Mouse (Mus musculus) forebrain, embryonic 15.5 days (tissue): ENCODE data around the gene Coro2b. TPM values are rescaled to one million over a fixed set of nuclear protein-coding genes. Genes with fewer than 3 reads are reported as not detected.
"Not testable (repeated sequence)": the region's sequence is repeated elsewhere in the genome, so short reads cannot be mapped to it uniquely, and the experiment has no call there.

Experiments used
- ATAC-seq: fragments of 200-750 bp; cut with Nextera tagmentation; replicated peaks from 2 replicates; pipeline ENCODE4 v1.8.0; 2017; ENCODE audit warnings: mild to moderate bottlenecking, moderate TSS enrichment, moderate library complexity
- H3K27ac ChIP-seq: fragments of 300-500 bp; sonication (generic); replicated peaks from 2 replicates; pipeline ENCODE4 v1.5.1; 2015; ENCODE audit warnings: mild to moderate bottlenecking, inconsistent platforms
- H3K27me3 ChIP-seq: fragments of 300-500 bp; sonication (generic); 2 replicates; pipeline ENCODE4 v1.6.1; 2015; ENCODE audit warnings: inconsistent platforms
- H3K36me3 ChIP-seq: fragments of 300-500 bp; sonication (generic); 2 replicates; pipeline ENCODE4 v1.6.1; 2015; ENCODE audit warnings: mild to moderate bottlenecking, inconsistent platforms
- H3K4me1 ChIP-seq: fragments of 300-500 bp; sonication (generic); 2 replicates; pipeline ENCODE4 v1.6.1; 2015; ENCODE audit warnings: inconsistent platforms
- H3K4me2 ChIP-seq: fragments of 300-500 bp; sonication (generic); replicated peaks from 2 replicates; pipeline ENCODE4 v1.6.1; 2015; ENCODE audit warnings: mild to moderate bottlenecking, inconsistent platforms
- H3K4me3 ChIP-seq: fragments of 300-500 bp; sonication (generic); 2 replicates; pipeline ENCODE4 v1.5.1; 2015; ENCODE audit warnings: mild to moderate bottlenecking, inconsistent platforms
- H3K9ac ChIP-seq: fragments of 300-500 bp; sonication (generic); replicated peaks from 2 replicates; pipeline ENCODE4 v1.6.1; 2015; ENCODE audit warnings: mild to moderate bottlenecking, inconsistent platforms
- H3K9me3 ChIP-seq: fragments of 300-500 bp; sonication (generic); 2 replicates; pipeline ENCODE4 v1.6.1; 2016; ENCODE audit warnings: inconsistent platforms
- WGBS: fragments of 180-500 bp; shearing (Covaris S2); methylation state at CpG from one replicate; pipeline ENCODE4 v1.1.7; 2015; ENCODE audit warnings: mixed read lengths; 5-methylcytosine and 5-hydroxymethylcytosine counted together
- polyA plus RNA-seq: library from polyadenylated mRNA; unstranded; fragments of >200 nt; fragmentation: Nextera tagmentation; extraction: Ambion mirVana; gene quantifications from 2 replicates; pipeline ENCODE4 v1.2.1, GENCODE M21; 2015

Gene Coro2b
- polyA plus RNA-seq, 1 experiment from 2014 or later: 41.0 TPM

GRCm38 (mm10) chr9:62447337-62447736 lies 89.5 kb downstream of the Coro2b start:
- H3K4me1 ChIP-seq, H3K4me3 ChIP-seq, ATAC-seq, H3K27ac ChIP-seq, H3K36me3 ChIP-seq, H3K9ac ChIP-seq, H3K9me3 ChIP-seq, H3K27me3 ChIP-seq, H3K4me2 ChIP-seq: not testable (repeated sequence)
- 96% methylated on average over 7 of the region's 10 CpGs for WGBS

DNA sequence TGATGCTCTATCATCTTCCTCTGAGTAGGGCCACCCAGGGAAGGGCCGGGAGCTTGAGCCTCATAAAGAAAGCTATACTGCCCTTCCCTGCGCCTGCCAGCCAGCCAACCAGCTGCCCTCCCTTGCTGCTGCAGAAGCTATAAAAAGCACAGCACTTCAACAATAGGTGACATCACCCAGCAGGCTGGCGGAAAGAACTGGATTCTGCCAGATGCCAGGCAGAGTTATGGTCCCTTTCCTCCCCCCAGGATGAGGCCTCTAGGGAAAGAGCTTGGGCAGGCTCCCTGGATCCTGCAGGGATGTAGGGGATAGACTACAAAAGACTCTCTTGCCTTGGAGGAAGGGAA lies 98.1 kb downstream of the Coro2b start:
- no peak overlapping the region for H3K4me2 ChIP-seq
- H3K9me3 ChIP-seq: no peaks in the 10 kb centered on the region
- 17% methylated on average over 3 of the region's 3 CpGs for WGBS
- no peaks in the 10 kb centered on the region for H3K36me3 ChIP-seq
- H3K27me3 ChIP-seq: no peaks in the 10 kb centered on the region
- peaks cover 26% of the 10 kb centered on the region for H3K4me1 ChIP-seq
- peak overlapping the region; percentile 85 for H3K27ac ChIP-seq
- peak; percentile 66 for ATAC-seq
- no peak overlapping the region for H3K9ac ChIP-seq
- H3K4me3 ChIP-seq: no peak overlapping the region

GRCm38 (mm10) chr9:62438085-62438754 lies 98.6 kb downstream of the Coro2b start:
- H3K36me3 ChIP-seq: no peaks in the 10 kb centered on the region
- H3K27me3 ChIP-seq: no peaks in the 10 kb centered on the region
- peaks cover 26% of the 10 kb centered on the region for H3K4me1 ChIP-seq
- no peak overlapping the region for H3K4me3 ChIP-seq
- ATAC-seq: no peak; the same call in 1 of the 2 replicates
- WGBS: 74% methylated on average over 5 of the region's 5 CpGs
- no peak overlapping the region for H3K4me2 ChIP-seq
- no peaks in the 10 kb centered on the region for H3K9me3 ChIP-seq
- no peak overlapping the region for H3K9ac ChIP-seq
- peak overlapping the region; percentile 85 for H3K27ac ChIP-seq

GRCm38 (mm10) chr9:62437446-62437845 lies 99.4 kb downstream of the Coro2b start:
- H3K27ac ChIP-seq: no peak overlapping the region
- no peaks in the 10 kb centered on the region for H3K9me3 ChIP-seq
- peaks cover 30% of the 10 kb centered on the region for H3K4me1 ChIP-seq
- H3K27me3 ChIP-seq: no peaks in the 10 kb centered on the region
- H3K36me3 ChIP-seq: no peaks in the 10 kb centered on the region
- H3K4me2 ChIP-seq: no peak overlapping the region
- H3K4me3 ChIP-seq: no peak overlapping the region
- no peak for ATAC-seq
- H3K9ac ChIP-seq: no peak overlapping the region
- 95% methylated on average over 7 of the region's 7 CpGs for WGBS

- H3K27ac ChIP-seq: peak overlapping the region; percentile 68
- 29% methylated on average over 12 of the region's 12 CpGs for WGBS
Measured at GRCm38 (mm10) chr9:62435613-62436318, 101.1 kb downstream of the Coro2b start.

DNA sequence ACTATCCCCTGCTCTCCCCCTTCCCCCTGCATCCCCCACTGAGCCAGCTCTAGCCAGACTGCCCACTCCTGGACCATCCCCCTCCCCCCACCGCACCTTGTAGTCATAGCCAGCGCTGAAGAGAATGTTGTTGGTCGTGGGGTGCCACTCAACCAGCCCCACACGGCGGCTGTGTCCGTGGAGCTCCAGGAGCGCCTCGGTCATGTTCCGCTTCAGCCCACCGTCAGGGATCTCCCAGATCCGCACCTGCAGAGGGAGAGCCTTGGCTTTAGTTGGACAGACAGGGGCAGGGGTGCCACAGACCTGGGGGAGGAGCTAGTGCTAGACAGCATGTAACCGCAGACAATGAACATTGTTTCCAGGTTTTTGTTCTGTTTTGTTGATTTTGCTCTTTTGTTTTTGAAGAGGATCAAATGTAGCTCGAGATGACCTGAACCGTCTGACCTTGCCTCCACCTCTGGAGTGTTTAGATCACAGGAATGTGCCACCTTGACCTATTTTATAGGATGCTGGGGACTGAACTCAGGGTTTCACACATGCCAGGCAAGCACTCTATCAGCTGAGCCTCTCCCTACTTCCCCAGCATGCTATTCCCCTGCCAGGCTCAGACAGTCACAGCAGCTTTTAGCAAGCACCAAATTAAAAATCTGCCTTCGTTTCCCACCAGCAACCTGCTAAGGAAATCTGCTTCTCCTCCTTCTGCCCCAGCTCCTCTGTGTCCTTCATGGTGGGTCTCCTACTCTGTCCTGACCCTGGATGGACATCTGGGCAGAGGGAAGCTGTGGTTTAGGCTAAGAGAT lies 104.4 kb downstream of the Coro2b start:
- Histone ChIP-seq H3K9ac (no peak overlapping the region), H3K4me3 (no peak overlapping the region), H3K9me3 (no peaks in the 10 kb centered on the region), H3K27ac (peak overlapping the region; percentile 19; the same call in 1 of the 2 replicates), H3K4me1 (peaks cover 19% of the 10 kb centered on the region), H3K36me3 (peaks cover 26% of the 10 kb centered on the region), H3K4me2 (no peak overlapping the region), H3K27me3 (no peaks in the 10 kb centered on the region)
- no peak for ATAC-seq
- 60% methylated on average over 15 of the region's 15 CpGs for WGBS

More at GRCm38 (mm10) chr9:62435613-62436318, 101.1 kb downstream of the Coro2b start:
- no peak overlapping the region for H3K4me2 ChIP-seq
- H3K9me3 ChIP-seq: no peaks in the 10 kb centered on the region
- H3K27me3 ChIP-seq: no peaks in the 10 kb centered on the region
- H3K4me3 ChIP-seq: no peak overlapping the region
- no peak overlapping the region for H3K9ac ChIP-seq
- H3K4me1 ChIP-seq: peaks cover 30% of the 10 kb centered on the region
- peaks cover 8% of the 10 kb centered on the region for H3K36me3 ChIP-seq
- ATAC-seq: peak; percentile 55

DNA sequence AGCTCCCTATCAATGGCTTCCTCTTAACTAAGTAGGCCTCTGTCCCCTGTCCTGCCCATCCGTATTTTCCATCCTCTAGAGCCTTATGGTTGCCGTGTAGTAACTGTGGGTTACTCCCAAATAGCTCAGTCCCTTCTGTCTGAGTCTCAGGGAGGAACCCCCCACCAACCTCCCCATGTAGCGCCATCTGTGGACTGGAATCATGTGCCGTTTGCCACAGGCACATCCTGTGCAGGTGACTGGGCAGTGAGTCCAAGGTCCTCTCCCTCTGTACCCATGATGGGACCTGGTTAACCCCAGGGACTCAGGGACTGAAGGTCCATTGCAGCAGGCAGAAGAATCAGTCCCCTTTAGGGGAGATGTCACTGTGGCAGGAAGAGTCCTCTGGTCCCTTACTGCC lies 106.1 kb downstream of the Coro2b start:
- WGBS: 89% methylated on average over 4 of the region's 4 CpGs
- no peak overlapping the region for H3K4me2 ChIP-seq
- no peak overlapping the region for H3K4me3 ChIP-seq
- H3K27me3 ChIP-seq: no peaks in the 10 kb centered on the region
- no peak for ATAC-seq
- H3K9ac ChIP-seq: no peak overlapping the region
- no peak overlapping the region for H3K27ac ChIP-seq
- no peaks in the 10 kb centered on the region for H3K9me3 ChIP-seq
- H3K4me1 ChIP-seq: peaks cover 10% of the 10 kb centered on the region
- H3K36me3 ChIP-seq: peaks cover 35% of the 10 kb centered on the region

- ATAC-seq: no peak
- Histone ChIP-seq H3K9ac (no peak overlapping the region), H3K4me2 (no peak overlapping the region), H3K4me3 (no peak overlapping the region), H3K4me1 (no peaks in the 10 kb centered on the region), H3K27ac (no peak overlapping the region), H3K36me3 (peaks cover 58% of the 10 kb centered on the region), H3K9me3 (no peaks in the 10 kb centered on the region), H3K27me3 (no peaks in the 10 kb centered on the region)
- 85% methylated on average over 8 of the region's 8 CpGs for WGBS
Measured at GRCm38 (mm10) chr9:62427010-62427409, 109.8 kb downstream of the Coro2b start.

DNA sequence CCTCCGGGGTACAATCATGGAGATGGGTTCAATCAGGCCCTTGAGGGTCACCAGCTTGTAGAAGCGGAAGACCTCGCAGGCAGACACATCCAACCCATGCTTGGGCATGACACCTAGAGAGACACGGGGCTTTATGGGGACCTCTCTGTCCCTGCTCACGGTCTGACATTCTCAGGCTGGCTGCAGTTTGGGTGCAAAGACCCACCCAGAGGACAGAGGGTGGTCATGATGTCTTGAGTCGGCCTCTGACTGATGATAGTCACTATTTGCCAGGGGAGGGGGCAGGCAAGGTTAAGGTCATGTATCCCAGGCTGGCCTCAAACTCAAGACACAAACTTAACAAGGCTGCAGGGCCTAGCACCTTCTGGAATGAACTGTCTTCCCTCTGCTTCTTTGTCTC lies 110.3 kb downstream of the Coro2b start:
- no peak for ATAC-seq
- Histone ChIP-seq H3K36me3 (peaks cover 60% of the 10 kb centered on the region), H3K27ac (no peak overlapping the region), H3K4me2 (no peak overlapping the region), H3K4me3 (no peak overlapping the region), H3K9me3 (no peaks in the 10 kb centered on the region), H3K9ac (no peak overlapping the region), H3K27me3 (no peaks in the 10 kb centered on the region), H3K4me1 (0 out of 2 replicates have a peak, but pooled peaks cover under 1% of the 10 kb centered on the region)
- 94% methylated on average over 6 of the region's 6 CpGs for WGBS

DNA sequence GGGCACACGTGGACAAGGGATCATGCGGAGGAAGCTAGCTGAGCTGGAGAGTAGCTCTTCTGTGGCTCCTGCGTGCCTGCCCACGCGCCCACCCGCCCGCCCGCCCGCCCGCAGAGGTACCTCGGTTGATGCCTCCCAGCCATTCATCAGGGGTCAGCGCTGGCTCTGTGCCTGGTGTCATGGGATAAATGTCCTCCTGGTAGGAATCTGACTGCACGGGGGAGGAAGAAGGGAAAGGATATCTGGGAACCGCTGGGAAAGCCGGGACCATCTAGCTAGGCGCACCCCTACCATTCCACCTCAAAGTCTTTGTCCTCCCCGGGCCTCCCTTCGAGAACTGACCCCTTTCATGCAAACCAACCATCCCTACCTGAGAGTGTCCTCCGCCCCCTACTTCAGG lies 110.8 kb downstream of the Coro2b start:
- no peak for ATAC-seq
- Histone ChIP-seq H3K9me3 (no peaks in the 10 kb centered on the region), H3K27ac (no peak overlapping the region), H3K4me2 (no peak overlapping the region), H3K36me3 (peaks cover 55% of the 10 kb centered on the region), H3K4me1 (0 out of 2 replicates have a peak, but pooled peaks cover 4% of the 10 kb centered on the region), H3K27me3 (no peaks in the 10 kb centered on the region), H3K4me3 (no peak overlapping the region), H3K9ac (no peak overlapping the region)
- 90% methylated on average over 19 of the region's 19 CpGs for WGBS

DNA sequence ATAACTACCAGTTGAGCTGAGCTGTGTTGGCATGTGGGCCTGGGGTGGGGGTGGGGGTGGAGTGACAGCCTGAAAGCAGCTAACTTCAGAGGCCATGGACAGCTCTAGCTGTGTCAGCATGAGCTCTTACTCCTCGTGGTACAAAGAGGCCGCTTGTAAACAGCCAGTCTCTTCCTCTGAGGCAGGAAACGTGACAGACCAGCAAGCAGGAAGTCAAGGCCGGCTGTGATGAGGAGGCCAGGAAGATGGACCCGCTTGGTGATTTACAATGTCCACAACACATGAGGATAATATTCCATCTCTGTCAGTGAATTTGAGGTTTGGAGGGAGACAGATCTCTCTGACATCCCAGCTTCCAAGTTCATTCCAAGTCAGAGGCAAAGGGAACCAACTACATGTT lies 111.6 kb downstream of the Coro2b start:
- Histone ChIP-seq H3K4me1 (0 out of 2 replicates have a peak, but pooled peaks cover 4% of the 10 kb centered on the region), H3K4me2 (no peak overlapping the region), H3K36me3 (peaks cover 52% of the 10 kb centered on the region), H3K27ac (no peak overlapping the region), H3K9ac (no peak overlapping the region), H3K27me3 (no peaks in the 10 kb centered on the region), H3K9me3 (no peaks in the 10 kb centered on the region), H3K4me3 (no peak overlapping the region)
- ATAC-seq: no peak
- 80% methylated on average over 5 of the region's 5 CpGs for WGBS

DNA sequence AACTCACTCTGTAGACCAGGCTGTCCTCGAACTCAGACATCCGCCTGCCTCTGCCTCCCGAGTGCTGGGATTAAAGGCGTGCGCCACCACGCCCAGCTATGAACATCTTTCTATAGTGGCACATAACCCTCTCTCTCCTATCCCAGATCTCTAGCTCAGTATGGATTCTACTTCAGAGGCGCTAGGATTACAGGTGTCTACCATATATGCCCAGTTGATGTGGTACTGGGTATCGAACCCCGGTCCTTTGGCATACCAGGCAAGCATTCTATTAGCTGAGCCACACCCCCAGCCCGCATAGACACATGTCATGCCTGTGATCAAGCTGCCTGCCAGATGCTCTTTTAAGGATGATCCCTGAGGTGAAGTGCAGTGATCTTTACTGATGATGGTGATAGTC lies 113.0 kb downstream of the Coro2b start:
- H3K36me3 ChIP-seq: peaks cover 49% of the 10 kb centered on the region
- no peaks in the 10 kb centered on the region for H3K9me3 ChIP-seq
- no peak overlapping the region for H3K4me2 ChIP-seq
- no peak for ATAC-seq
- 92% methylated on average over 10 of the region's 10 CpGs for WGBS
- H3K4me1 ChIP-seq: 0 out of 2 replicates have a peak, but pooled peaks cover 4% of the 10 kb centered on the region
- no peaks in the 10 kb centered on the region for H3K27me3 ChIP-seq
- no peak overlapping the region for H3K27ac ChIP-seq
- no peak overlapping the region for H3K4me3 ChIP-seq
- H3K9ac ChIP-seq: no peak overlapping the region
